Mouse (Mus musculus) limb, embryonic 11.5 days (tissue): ENCODE data around the gene Gm49630. TPM values are rescaled to one million over a fixed set of nuclear protein-coding genes. Genes with fewer than 3 reads are reported as not detected.
"Not testable (repeated sequence)": the region's sequence is repeated elsewhere in the genome, so short reads cannot be mapped to it uniquely, and the experiment has no call there.

Experiments
- ATAC-seq: fragments of 200-750 bp; cut with Nextera tagmentation; 2 replicates; pipeline ENCODE4 v1.8.0; 2017; ENCODE audit warnings: low read depth; ENCODE audit not compliant: insufficient number of reproducible peaks, low FRiP score, low TSS enrichment
- DNase-seq: peaks from one replicate; pipeline ENCODE4 v3.0.0-alpha.2; 2015; ENCODE audit warnings: low spot score
- H3K27ac ChIP-seq: fragments of 300-500 bp; sonication (generic); replicated peaks from 2 replicates; pipeline ENCODE4 v1.5.1; 2014; ENCODE audit warnings: low read depth, mild to moderate bottlenecking, low read length
- H3K27me3 ChIP-seq: fragments of 300-500 bp; sonication (generic); 2 replicates; pipeline ENCODE4 v1.6.1; 2014; ENCODE audit warnings: mild to moderate bottlenecking, low read length, mixed read lengths; ENCODE audit not compliant: control insufficient read depth, insufficient read depth
- H3K36me3 ChIP-seq: fragments of 300-500 bp; sonication (generic); 2 replicates; pipeline ENCODE4 v1.6.1; 2014; ENCODE audit warnings: mild to moderate bottlenecking, low read length, moderate library complexity, mixed read lengths; ENCODE audit not compliant: control insufficient read depth, insufficient read depth
- H3K4me1 ChIP-seq: fragments of 300-500 bp; sonication (generic); 2 replicates; pipeline ENCODE4 v1.6.1; 2014; ENCODE audit warnings: low read length, mixed read lengths; ENCODE audit not compliant: control insufficient read depth, insufficient read depth
- H3K4me2 ChIP-seq: fragments of 300-500 bp; sonication (generic); 2 replicates; pipeline ENCODE4 v1.6.1; 2014; ENCODE audit warnings: low read depth, mild to moderate bottlenecking, moderate library complexity; ENCODE audit not compliant: severe bottlenecking
- H3K4me3 ChIP-seq: fragments of 300-500 bp; sonication (generic); 2 replicates; pipeline ENCODE4 v1.5.1; 2014; ENCODE audit warnings: low read depth, low read length
- H3K9ac ChIP-seq: fragments of 300-500 bp; sonication (generic); 2 replicates; pipeline ENCODE4 v1.6.1; 2014; ENCODE audit warnings: mild to moderate bottlenecking, low read length
- H3K9me3 ChIP-seq: fragments of 300-500 bp; sonication (generic); 2 replicates; pipeline ENCODE4 v1.6.1; 2016; ENCODE audit warnings: low read length; ENCODE audit not compliant: control insufficient read depth
- WGBS: fragments of 180-500 bp; shearing (Covaris S2); extraction: QIAGEN DNeasy Blood & Tissue Kit; methylation state at CpG from one replicate; pipeline ENCODE4 v1.1.7; 2014; 5-methylcytosine and 5-hydroxymethylcytosine counted together
- polyA plus RNA-seq: library from polyadenylated mRNA; unstranded; fragments of >200 nt; fragmentation: Nextera tagmentation; extraction: Ambion mirVana; gene quantifications from 2 replicates; pipeline ENCODE4 v1.2.1, GENCODE M21; 2014

The Gm49630 gene
- polyA plus RNA-seq, 1 experiment from 2014 or later = not detected

DNA sequence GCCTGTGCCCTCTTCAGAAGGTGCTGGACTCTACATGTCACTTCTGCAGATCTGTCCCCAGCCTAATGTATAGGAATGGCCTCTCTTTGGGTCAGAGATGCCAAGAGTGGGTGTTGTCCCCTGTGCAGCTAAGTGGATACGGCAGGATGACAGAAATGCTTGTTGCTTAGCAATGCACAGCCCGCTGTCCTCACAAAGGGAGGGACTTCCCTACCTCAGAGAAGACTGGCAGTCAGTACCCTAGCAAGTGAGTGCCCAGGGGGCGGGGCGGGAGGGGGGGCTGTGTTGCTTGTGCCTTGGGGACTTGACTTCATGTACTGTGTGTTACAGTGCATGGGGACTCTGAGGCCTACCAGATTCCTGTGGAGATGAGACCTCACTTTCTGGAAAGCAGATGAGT, 12.0 kb downstream of the Gm49630 start:
- WGBS = 90% methylated on average over 4 of the region's 4 CpGs
- not testable (repeated sequence) for ATAC-seq, H3K4me3 ChIP-seq

DNA sequence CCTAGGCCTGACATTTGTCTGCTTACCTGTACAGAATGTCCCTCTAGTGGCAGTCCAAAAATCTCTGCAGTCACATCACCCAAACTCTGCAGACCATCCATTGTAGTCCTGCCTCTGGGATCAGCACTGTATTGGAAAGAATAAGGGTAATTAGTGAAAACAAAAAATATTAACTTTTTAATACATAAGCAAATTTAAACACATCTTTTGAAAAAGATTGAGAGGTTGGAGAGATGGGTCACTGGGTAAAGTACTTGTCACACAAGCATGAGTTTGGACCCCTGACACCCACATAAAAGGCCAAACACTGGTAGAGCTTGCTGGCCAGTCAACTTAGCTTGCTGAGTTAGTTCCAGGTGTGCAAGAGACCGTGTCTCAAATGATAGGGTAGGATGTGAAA, 19.2 kb downstream of the Gm49630 start, which contains the start of gene Ttll2:
Ttll2 (minus strand) TSS at position 101 of the 400 bp plus-strand sequence.
- H3K4me3 ChIP-seq, DNase-seq, H3K27me3 ChIP-seq, H3K4me2 ChIP-seq, H3K9me3 ChIP-seq, H3K4me1 ChIP-seq, H3K36me3 ChIP-seq, H3K27ac ChIP-seq, ATAC-seq, H3K9ac ChIP-seq: not testable (repeated sequence)
- WGBS = 100% methylated on average over 1 of the region's 1 CpGs

More for the DNA sequence above, 12.0 kb downstream of the Gm49630 start:
- not testable (repeated sequence) for H3K4me1 ChIP-seq, H3K27me3 ChIP-seq, H3K9me3 ChIP-seq, H3K9ac ChIP-seq, DNase-seq, H3K36me3 ChIP-seq, H3K27ac ChIP-seq, H3K4me2 ChIP-seq

DNA sequence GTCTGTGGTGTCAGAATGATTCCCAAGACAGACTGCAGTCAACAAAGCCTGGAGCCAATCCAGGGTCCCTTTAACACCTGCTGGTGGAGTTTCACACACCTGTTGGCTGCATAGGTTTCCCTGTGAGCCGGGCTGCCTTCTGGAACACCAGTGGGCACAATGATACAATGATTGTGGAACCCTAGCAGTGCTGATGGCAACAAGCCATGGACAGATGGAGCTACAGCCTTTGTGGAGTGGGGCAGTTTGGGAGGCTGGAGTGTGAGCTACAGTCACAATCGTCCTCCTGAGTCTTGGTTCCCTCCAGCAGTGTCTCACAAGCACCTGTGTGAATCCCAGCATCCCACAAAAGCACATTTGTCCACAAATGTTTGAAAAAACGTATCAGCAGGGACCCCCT, 23.0 kb downstream of the Gm49630 start:
- H3K27ac ChIP-seq, ATAC-seq, H3K36me3 ChIP-seq, H3K4me3 ChIP-seq, H3K9me3 ChIP-seq, H3K27me3 ChIP-seq, H3K4me2 ChIP-seq, DNase-seq, H3K9ac ChIP-seq, H3K4me1 ChIP-seq: not testable (repeated sequence)
- 60% methylated on average over 2 of the region's 3 CpGs for WGBS

- not testable (repeated sequence) for H3K36me3 ChIP-seq, H3K4me2 ChIP-seq, H3K27me3 ChIP-seq, H3K27ac ChIP-seq, ATAC-seq, H3K9ac ChIP-seq, DNase-seq, H3K9me3 ChIP-seq, H3K4me3 ChIP-seq, H3K4me1 ChIP-seq
- 85% methylated on average over 7 of the region's 9 CpGs for WGBS
Observed at GRCm38 (mm10) chr17:7337381-7337780, 34.4 kb downstream of the Gm49630 start.

DNA sequence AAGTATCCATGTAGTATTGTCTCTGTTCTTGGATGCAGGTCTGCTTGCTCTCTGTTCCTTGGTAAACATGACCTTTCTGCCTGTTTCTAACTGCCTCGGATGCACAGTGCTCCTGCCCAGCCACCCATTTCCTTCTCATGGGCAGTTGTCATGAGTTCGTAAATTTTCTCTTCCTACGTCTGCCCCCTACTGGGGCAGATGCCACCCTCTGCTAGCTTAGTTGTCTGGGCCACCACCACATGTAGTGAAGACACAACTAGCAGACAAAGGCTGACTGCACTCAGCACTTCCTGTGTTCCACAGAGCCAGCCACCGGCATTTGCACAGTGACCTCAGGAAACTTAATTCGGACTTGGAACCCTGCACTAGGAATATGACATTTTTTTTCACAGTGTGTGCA, 39.0 kb downstream of the Gm49630 start:
- not testable (repeated sequence) for DNase-seq, H3K27me3 ChIP-seq

GRCm38 (mm10) chr17:7326415-7326814, 45.4 kb downstream of the Gm49630 start:
- H3K4me1 ChIP-seq, DNase-seq, H3K4me3 ChIP-seq, ATAC-seq, H3K36me3 ChIP-seq, H3K27me3 ChIP-seq, H3K4me2 ChIP-seq, H3K27ac ChIP-seq, H3K9me3 ChIP-seq, H3K9ac ChIP-seq: not testable (repeated sequence)
- WGBS = 80% methylated on average over 4 of the region's 8 CpGs

More for the DNA sequence above, 39.0 kb downstream of the Gm49630 start:
- H3K9ac ChIP-seq, ATAC-seq, H3K4me2 ChIP-seq, H3K4me3 ChIP-seq, H3K9me3 ChIP-seq, H3K4me1 ChIP-seq, H3K27ac ChIP-seq, H3K36me3 ChIP-seq: not testable (repeated sequence)
- 72% methylated on average over 2 of the region's 5 CpGs for WGBS

- not testable (repeated sequence) for H3K9ac ChIP-seq, H3K4me1 ChIP-seq, H3K36me3 ChIP-seq, H3K9me3 ChIP-seq, ATAC-seq, H3K4me2 ChIP-seq, H3K27ac ChIP-seq, DNase-seq, H3K27me3 ChIP-seq, H3K4me3 ChIP-seq
- WGBS = 93% methylated on average over 3 of the region's 5 CpGs
Observed at GRCm38 (mm10) chr17:7324346-7324745, 47.4 kb downstream of the Gm49630 start, which contains the start of gene Tcp10a. TSS of gene Tcp10a (plus strand) at chr17:7324646.

- H3K27ac ChIP-seq, H3K27me3 ChIP-seq, H3K9me3 ChIP-seq, H3K4me2 ChIP-seq, H3K4me3 ChIP-seq, H3K9ac ChIP-seq, ATAC-seq, H3K4me1 ChIP-seq, H3K36me3 ChIP-seq, DNase-seq: not testable (repeated sequence)
- WGBS = 93% methylated on average over 6 of the region's 6 CpGs
Observed at GRCm38 (mm10) chr17:7319789-7320188, 52.0 kb downstream of the Gm49630 start.

GRCm38 (mm10) chr17:7315693-7316382, 55.9 kb downstream of the Gm49630 start:
- H3K4me2 ChIP-seq, H3K4me3 ChIP-seq, H3K27ac ChIP-seq, H3K4me1 ChIP-seq, DNase-seq, H3K9ac ChIP-seq, ATAC-seq, H3K27me3 ChIP-seq, H3K9me3 ChIP-seq, H3K36me3 ChIP-seq: not testable (repeated sequence)
- 88% methylated on average over 6 of the region's 8 CpGs for WGBS
